Mouse (Mus musculus) kidney, postnatal 4 days (tissue): ENCODE results near the gene Wdr24.

Experiments
- DNase-seq, 2 experiments: peaks; one replicate each; pipeline ENCODE4 v3.0.0; 2021; ENCODE audit warnings: mixed read lengths in 2 of 2

The Wdr24 gene

DNA sequence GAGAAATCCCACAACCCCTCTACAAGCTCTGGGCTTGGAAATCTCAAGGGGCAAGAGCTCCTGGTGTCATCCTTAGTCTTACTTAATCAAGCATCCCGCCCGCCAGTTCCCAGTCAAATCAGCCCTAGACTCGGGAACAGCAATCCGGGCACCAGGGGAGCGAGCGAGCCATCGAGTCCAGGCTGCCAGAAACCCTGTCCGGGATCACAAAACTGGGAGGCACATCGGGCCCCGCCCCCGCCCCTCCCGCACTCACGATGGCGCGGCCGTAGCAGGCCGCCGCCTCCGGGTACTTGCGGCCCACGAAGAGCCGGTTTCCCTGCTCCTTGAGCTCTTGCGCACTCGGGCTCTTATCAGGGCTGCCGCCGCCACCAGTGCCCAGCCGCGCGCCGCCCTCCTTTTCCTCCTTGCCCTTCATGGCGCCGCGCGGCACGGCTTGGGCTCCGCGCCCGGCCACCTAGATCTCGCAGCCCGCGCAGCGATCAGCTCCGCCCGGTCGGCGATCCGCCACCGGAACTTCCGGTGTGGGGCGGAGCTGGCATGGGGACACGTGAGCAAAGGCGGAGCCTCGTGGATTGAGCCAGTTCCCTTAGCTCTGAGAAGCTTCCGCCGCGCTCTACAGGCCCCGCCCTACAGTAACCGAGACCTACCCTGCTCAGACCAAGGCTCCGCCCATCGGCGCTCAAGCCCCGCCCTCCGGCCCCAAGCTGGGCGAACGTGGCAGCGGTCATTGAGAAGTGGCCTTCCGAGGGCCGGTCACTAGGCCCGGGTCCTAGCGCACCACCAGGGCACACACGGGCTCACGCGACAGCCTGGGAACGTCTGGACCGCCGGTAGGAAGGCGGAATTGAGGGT lies 9.2 kb downstream of the Wdr24 start:
- DNase-seq, result peak; percentile 100

DNA sequence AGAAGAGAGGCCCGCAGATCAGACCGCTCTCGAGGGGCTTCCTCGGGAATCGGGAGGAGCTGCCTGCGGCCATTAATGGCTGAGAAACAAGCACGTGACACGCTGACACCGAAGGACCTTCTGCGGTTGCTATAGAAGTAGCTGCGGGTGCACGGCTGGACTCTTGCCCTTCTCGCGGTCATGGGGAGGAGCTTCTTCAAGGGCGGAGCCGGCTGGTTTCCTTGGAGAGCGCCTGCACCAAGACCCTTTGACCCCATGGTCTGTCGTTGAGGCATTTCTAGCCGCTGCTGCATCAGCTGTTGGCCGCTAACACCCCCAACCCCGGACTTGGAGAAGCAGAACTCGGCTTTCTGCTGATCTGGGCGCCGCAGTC lies 9.8 kb downstream of the Wdr24 start, which contains the start of gene Stub1:
TSS of gene Stub1 (minus strand) at position 114 of the 373 bp plus-strand sequence.
- DNase-seq, result peak; percentile 95 to 97

DNA sequence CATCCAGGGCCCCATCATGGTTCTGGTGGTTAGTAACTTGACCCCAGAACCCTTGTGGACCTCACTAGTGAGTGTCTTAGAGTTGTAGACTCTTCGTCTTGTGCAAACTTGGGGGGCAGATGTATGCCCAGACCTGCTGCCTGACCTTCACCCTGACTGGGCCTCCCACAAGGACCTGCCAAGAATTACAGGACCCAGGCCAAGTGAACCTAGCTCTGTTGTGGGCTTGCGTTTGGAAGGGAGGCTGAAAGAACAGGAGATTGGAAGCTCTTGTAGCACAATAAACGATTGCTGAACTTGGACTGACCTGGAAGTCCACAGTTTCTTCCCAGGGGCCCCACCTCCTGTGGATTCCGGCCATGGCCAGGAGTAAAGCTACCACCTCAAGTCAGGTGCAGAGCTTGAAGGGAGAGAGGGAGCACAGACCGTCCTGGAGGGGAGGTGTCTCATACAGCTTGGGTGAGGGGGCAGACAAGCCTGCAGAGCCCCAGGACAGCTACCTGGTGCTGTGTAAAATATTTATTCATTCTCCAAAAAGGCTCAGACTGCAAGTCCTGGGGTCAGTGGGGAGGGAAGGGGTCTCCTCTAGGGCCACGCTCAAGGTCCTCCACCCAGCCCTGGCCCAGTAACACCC lies 10.7 kb downstream of the Wdr24 start:
- DNase-seq, result peak in 1 of 2 experiments; percentile 41

DNA sequence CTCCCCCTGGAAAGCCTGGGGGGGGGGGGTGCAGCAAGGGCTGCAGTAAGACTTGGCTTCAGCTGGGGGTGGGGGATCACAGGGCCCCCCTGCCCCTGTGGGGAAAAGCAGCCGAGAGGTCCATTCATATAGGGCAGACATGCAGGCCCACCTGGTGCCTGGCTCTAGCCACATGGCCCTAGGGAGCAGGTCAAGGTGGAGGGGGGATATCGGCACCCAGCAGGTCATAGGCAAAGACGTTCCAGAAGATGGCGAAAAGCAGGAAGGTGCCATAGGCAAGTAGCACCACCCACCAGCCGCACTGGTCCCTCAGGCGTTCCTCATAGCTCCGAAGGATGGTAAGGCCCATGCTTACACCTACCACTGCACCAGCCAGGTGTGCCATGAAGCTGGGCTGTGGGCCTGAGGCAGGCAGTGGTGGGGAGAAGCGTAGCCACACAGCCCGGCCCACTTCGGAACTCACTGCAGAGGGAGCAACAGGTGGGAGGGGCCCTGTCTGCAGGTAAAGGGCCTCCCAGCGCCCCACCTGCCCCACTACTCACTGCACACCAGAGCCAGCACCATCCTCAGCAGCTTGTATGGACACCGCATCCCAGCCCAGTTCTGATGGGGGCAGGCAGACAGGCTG lies 11.3 kb downstream of the Wdr24 start:
- peak in 1 of 2 experiments; percentile 13 for DNase-seq

DNA sequence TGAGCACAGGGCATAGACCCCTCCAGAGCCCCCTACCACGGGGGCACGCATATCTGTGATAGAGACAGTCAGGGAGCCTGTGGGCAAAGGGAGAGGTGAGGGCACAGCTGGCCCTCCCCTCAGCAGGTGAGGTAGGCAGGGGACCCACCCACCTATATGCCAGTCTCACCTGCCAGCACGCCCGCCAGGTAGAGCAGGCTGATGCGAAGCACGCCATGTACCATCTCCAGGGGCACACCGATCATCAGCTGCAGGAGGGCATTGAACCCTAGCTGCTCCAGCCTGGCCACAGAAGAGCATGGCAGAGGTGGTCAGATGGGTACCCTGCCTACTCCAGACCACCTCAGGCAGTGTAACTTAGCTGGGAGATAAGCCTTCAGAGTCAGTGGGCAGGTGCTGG lies 11.9 kb downstream of the Wdr24 start:
- no peak for DNase-seq

DNA sequence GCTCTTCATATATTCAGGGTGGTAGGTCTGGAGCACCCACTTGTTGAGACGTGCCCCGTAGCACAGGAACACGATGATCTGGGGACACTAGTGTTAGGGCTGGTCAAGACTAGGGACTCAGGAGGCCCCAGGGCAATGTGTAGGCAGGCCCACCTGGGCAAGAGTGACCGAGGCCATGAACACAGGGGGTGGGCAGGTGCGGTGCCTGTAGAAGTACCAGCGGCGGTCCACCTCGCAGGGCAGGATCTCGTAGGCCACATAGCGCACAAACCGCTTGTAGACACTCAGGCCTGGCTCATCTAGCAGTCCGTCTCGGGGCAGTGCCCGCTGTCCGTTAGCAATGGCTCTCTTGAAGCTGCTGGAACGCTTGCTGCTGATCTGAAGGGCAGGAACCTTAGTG lies 12.4 kb downstream of the Wdr24 start:
- DNase-seq, result peak in 1 of 2 experiments; percentile 36

DNA sequence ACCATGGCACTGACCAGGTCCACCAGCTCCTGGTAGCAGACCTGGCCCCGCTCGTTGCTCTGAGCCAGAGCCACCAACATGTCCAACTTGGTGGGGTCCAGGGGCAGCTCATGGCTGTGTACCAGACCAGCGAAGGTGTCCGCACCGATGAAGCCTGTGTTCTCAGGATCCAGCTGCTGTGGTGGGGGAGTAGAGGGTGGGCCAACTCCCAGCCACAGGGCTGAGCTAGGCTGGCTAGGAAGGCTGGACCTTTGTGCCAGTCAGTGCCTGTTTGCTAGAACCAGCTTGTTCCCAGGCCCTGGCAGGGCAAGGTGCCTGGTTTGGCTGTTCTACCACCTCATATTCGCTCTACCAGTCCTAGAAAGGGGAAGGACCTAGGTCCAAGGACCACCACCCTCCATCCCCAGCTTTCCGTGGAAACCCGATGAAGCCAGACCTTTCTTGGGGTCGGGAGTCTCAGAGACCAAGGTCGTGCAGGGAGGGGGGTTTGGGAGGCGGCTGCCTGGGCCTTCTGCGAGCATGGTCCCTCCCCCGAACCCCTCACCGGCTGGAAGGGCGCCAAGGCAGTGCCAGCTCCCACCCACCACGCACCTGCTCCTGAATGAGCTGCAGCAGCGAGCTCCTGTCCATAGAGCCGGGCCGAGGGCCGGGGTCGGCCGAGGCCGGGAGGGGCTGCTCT lies 13.1 kb downstream of the Wdr24 start:
- DNase-seq, result peak; percentile 45 to 68

DNA sequence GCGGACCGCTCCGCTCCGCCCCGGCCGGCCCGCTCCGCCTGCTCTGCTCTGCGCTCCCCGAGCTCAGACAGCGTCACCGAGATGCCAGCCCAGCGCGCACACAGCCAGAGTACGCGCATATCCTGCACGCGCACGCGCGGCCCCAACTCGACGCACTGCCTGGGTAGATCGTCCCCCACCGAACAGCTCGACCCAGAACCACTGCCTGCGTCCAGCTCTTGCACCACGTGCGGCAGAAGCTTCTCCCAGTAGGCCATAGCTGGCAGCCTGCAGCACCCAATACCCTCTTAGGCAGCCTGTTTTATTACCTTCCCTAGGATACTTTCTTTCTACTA lies 13.6 kb downstream of the Wdr24 start, which contains the start of gene Rhbdl1:
TSS of gene Rhbdl1 (minus strand) at position 220 of the 335 bp plus-strand sequence.
- peak; percentile 76 to 86 for DNase-seq

DNA sequence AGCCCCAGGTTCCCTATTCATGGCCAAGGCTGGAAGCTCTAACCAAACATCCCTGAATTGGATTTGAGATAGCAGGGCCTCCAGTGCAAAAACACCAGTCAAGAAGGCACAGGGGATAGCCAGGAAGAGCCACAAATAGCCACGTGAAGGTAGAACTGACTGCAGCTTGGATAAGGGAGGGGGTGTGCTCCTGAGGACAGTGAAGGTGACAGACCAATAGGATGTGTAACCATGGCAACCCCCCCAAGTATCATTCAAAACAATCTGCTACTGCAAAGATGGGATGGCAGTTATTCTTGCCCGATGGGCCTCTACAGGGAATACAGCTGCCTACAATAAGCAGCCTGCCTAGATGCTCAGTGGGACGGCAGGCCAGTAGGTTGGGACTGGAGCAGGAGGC lies 14.1 kb downstream of the Wdr24 start:
- no peak for DNase-seq

DNA sequence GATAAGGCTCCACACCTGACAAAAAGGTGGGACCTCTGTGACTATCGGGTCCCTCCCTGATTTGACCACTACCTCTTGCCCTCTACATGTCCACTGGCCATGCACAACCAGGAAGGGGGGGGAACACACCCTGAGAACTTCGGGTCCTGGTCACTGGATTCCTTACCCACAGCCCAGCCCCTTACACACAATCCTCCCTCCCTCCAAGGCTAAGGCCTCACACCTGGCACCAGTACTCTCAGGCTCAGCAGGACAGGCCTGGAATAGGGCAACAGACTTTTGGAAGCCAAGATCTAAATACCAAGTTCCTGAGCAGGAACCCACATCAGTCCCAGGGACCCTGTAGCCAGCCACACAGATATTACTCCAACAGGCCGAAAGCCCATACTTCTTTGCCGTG lies 15.5 kb downstream of the Wdr24 start:
- DNase-seq, result no peak

DNA sequence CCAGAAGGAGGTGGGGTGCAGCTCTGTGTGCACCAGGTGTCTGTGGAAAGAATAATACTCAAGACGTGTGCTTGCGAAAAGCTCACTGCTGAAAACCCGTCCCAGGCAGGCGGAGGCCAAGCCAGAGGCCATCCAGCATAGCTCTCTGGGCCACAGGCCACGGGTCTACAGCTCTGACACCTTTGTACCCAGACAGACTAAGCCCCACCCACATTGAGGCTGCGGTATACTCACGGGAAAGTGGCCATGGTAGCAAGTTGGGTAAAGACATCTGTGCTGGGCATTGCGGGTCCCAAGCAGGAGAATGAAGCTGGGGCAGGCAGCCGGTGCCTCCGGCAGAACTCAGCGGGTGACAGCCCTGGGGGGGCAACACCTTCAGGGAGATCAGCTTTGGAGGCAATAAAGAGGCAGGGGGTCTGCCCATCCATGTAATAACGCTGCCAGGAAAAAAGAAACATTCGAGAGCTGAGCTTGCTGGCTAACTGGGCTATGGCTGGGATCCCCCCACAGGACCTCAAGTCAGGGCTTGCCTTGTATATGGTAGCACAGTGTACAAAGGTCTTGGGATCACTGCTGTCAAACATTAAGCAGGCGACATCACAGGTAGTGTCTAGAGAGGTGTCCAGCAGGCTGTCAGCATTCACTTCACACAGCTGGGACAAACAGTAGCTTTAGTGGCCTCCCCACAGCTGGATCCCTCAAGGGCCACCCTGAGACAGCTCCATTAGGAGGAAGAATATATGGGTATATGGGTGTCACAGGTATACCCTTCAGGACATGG lies 16.2 kb downstream of the Wdr24 start:
- DNase-seq, result peak in 1 of 2 experiments; percentile 47

DNA sequence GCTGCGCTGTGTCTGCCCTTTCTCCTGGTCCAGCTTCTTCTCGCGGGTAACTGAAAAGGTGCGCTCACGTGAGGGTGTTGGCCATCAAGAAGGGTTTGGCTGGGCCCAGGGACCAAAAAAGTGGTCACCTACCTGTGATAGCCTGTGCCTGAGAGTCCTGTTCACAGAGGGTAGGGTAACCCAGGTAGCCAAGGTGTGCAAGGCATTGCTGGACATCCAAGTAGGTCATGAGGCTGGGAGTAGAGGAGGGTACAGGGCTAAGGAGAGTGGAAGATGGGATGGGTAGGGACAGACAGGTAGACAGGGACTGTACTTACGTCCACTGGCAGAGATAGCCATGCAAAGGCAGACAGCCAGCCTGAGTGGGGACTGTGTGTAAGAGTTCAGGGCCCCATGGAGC lies 17.1 kb downstream of the Wdr24 start:
- no peak for DNase-seq

DNA sequence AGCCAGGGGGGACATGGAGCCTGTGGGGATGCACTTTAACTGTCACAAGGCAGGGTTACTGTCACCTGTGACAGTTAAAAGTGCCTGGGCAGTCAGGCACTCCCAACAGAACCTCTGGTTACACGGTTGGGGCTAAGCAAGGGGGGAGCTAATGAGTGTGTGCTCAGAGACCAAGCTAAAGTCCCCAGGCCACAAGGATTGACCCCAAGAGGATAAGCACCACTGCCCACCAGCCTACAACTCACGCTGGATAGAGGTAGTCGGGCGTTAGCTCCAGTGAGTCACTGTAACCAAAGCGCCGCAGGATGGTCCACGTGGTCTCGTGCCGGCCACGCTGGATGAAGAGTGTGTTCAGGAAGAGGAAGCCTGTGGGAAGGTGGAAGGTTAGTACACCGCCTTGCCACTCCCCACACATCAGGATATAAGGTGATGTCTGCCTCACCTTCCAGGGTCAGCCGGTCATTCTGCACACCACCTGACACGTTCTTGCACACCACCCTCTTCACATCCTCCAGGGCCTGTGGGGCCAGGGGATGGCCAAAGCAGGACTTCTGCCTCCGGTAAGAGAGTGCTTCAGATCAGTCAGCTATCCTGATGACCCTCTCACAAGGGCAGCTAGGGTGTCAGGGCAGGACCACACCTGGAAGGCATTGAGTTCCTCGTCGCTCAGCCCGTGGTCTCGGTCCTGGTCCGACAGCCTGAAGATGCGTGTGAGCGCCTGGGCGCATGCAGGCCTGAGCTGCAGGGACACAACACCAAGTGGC lies 17.9 kb downstream of the Wdr24 start, which contains the start of gene Gm20683:
TSS of gene Gm20683 (minus strand) at position 647 of the 764 bp plus-strand sequence.
- DNase-seq, result no peak

DNA sequence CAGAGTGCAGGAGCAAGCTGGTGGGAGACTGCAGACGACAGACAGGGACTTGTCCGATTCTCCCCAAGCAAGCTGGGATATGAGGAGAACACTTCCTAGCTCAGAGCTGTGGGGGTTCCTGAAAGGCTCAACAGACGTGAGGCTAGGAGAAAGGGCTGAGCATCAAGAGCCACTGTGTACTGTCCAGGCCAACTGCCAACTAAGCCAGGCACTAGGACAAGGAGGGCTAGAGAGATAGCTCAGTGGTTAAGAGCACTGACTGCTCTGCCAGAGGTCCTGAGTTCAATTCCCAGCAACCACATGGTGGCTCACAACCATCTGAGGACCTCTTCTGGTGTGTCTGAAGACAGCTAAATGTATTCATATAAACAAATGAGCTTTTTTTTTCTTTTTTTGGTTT lies 19.1 kb downstream of the Wdr24 start:
- DNase-seq, result no peak

DNA sequence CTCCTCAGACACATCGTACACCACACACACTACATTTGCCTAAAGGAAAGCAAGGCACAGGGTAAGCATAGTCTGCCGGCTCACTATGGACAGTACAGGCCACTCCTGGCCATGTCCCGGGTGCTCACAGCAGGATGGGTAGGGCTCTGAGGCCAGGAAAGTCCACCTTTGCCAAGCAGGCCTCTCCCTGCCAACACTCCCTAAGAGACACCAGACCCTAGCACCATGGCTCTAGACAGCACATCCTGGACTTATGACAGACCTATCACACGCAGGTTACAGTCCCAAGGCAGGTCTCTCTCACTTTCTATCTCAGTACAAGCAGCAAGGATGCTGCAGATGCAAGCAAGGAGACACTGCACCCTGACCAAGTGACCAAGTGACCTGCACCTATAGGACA lies 19.7 kb downstream of the Wdr24 start:
- no peak for DNase-seq

DNA sequence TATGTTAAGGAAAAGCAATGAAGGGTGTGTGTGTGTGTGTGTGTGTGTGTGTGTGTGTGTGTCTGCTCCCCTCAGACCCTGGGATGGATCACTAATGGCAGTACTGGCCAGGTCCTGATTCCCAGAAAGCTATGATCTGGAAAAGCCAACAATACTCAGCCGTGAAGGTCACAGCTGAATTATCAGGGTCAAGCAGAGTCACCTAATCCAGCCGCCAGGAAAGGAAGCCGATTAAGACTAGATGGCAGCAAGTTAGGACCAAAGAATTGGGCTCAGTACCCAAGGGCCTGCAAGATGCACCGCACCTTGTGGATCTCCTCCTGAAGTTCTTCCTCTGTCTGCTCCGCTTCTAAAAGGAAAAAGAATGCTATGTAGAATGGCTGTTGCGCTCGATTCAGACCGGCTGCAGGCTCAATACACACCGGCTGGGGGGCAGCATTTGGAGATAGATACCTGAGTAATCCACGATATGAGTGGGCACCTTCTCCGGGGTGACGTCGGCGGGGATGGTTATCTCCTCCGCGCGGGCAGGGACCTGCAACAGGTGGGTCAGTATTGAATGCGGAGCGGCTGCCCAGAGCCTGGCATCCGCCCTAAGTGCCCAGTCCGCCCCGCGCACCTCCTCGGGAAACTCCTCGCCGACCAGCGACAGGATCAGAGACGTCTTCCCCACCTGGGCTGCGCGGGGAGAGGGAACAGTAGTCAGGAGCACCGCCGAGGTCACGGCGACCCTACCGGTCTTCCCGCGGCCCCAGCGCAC lies 20.4 kb downstream of the Wdr24 start:
- DNase-seq, result peak in 1 of 2 experiments; percentile 20

DNA sequence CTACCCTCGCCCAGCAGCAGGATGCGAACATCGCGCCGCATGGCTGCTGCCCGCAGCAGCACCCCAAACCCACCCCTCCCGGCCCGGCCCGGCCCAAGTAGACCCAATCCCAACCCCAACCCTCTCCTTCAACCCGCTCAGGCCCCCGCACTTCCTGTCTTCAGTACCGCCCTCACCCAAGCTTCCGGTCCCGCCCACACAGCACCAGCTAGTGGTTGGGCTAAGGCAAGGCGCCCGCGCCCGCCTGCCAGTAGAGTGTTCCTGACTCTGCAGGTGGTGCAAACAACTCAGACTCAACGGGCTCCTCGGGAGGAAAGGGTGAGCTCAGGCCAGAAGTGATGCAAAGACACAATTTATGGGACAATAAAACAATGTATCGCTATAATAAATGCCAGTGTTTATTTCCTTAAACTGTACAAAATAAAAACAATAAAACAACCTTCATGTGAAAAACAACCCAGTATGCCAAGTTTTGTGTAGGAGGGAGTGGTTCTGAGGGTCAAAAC lies 21.0 kb downstream of the Wdr24 start, which contains the start of gene Rhot2:
TSS of gene Rhot2 (minus strand) at position 456 of the 506 bp plus-strand sequence.
- DNase-seq, result peak; percentile 96 to 97

DNA sequence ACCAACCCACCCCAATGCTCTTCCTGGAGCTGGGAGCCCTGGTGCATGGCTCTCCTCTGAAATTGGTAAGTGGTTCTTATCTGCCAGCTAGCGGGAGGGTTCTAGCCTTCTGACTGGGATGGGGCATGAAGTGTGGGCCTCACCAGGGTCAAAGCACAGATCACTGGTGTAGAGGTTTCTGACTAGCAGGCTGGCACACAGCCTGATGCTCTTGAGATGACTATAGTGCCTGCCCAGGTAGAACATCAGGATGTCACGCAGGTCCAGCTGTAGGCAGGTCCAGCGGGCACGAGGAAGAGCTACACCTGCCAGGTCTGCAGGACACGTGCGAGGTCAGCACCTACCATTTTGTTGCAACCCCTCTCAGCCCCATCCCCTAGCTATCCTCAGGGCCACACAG lies 36.8 kb downstream of the Wdr24 start:
- DNase-seq, result no peak

DNA sequence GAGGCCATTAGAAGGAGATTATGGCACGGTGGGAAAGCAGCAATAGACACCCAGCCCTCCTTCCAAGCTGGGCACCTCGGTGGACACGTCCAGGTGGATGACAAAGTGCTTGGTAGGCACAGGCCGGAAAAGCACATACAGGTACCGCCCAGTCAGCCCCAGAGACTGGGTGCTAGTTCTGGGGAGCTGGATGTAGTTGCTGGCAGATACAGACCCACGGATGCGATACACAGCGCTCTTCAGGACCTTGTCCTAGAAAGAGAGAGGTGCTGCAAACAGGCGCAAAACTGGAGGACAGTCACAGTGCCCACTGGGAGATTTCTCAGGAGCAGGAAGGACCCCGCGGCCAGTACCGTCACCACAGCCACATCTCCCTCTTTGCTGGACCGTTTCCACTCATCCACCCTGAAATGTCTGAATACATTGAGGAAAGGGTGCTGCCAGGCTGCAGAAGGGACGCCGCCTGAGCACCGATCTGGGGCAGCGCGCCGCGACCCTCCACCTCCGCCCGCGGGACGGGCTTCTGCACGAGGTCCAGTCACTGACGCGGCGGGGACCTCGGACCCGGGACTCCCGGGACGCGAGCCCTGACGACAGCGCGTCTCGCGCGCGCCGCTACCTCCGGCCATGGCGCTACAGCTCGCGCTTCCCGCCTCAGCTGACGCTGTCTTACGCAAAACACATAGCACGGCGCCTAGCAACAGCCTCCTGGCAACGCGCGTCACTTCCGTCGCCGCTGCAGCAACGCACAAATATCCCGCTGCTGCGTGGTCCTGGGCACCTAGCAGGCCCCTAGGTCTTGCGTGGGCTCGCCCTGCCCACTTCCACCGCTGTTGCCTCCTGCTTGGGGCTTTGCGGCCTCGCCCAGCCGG lies 37.6 kb downstream of the Wdr24 start, which contains the start of gene Wdr90:
TSS of gene Wdr90 (minus strand) at position 670 of the 872 bp plus-strand sequence.
- peak; percentile 93 to 95 for DNase-seq
